Mouse (Mus musculus) urinary bladder, postnatal 4 days (tissue): ENCODE data around the gene Dydc2.

Source experiments
- DNase-seq, 2 experiments: peaks; one replicate each; pipeline ENCODE4 v3.0.0; 2021 to 2022; ENCODE audit warnings: low spot score in 2 of 2

The Dydc2 gene

DNA sequence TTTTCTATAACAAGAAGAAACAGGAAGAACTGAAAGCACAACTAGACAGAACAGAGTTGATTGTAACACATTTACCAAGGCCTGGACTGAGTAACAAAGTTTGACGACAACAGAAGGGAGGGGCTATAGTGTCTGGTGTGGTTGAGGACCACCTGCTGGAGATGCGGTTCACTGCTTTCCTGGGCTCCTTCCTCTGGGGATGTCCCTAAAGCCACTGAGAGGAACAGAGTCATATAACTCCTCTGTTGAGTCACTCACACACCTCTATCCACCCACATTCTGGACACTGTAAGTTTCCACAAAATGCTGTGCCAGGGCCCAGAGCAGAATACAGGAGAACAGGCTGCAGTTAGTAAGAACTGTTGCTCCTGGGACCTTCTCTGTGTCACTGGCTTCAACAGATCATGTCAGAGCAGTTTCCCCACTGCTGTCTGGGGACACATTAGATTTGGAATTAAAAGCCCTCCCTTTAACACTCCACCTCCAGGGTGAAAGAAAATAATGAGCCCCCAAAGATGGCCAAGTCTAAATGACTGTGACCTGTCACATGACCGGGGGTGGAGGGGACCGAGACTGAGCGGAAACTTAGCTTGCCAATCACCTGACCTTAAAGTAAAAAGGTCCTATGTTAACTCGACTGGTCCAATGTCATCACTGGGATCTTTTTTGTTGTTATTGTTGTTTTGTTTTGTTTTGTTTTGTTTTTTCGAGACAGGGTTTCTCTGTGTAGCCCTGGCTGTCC lies 68.9 kb downstream of the Dydc2 start:
- no peak for DNase-seq
